Mouse (Mus musculus) erythroblast, adult 5-6 weeks (primary cell): ENCODE data around the gene Pigl. TPM values are rescaled to one million over a fixed set of nuclear protein-coding genes. Genes with fewer than 3 reads are reported as not detected.
A peak's percentile ranks its signal among the peaks of the same experiment; 100 is the strongest.
"Not testable (repeated sequence)": the region's sequence is repeated elsewhere in the genome, so short reads cannot be mapped to it uniquely, and the experiment has no call there.

Source experiments
- ATAC-seq: replicated peaks from 2 replicates; pipeline ENCODE4 v1.8.0; 2016; ENCODE audit warnings: moderate number of reproducible peaks, mild to moderate bottlenecking, moderate TSS enrichment, inconsistent platforms; ENCODE audit not compliant: poor library complexity, low FRiP score, severe bottlenecking
- total RNA-seq, 2 experiments: library from RNA; stranded (forward) in 1 of 2; stranded (reverse) in 1 of 2; fragments of 150-400 nt in 1 of 2; fragments of 200-764, 138-1000 nt in 1 of 2; gene quantifications; 2 replicates each; pipeline versions ENCODE4 v1.2.3 to v1.2.4; 2015 to 2017; ENCODE audit warnings: low replicate concordance in 2 of 2

Gene Pigl
- total RNA-seq (2015; ENCODE audit: low replicate concordance): 0.38 and 2.5 TPM in 2 replicates
- 1.1 TPM in 2 replicates for total RNA-seq (2017; ENCODE audit: low replicate concordance)

GRCm38 (mm10) chr11:62458276-62458724, at the start of gene Pigl, which contains the start of gene Ncor1:
Gene Pigl (plus strand): TSS chr11:62458460.
Gene Ncor1 (minus strand): TSS chr11:62458541.
- peak; percentile 64 for ATAC-seq

DNA sequence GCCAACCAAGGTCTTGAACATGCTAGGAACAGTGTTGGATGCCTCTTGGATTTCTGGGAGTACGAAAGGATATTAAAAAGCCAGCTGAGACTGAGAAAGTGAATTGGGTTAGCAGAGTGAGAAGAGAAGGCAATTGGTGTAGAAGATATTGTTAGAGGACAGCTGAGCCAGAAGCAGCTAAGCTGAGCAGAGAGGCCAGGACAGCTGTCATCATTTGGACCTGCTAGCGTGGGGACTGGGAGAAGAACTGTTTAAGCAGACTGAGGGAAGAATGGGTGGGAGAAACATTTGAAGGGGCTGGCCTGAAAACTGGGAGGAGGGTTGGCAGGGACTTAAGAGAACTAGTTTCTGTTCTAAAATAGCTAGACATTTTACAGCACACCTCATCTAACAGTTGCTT, 49.4 kb upstream of the Pigl start:
- ATAC-seq: no peak

- no peak for ATAC-seq
Observed at GRCm38 (mm10) chr11:62409611-62410010, 48.6 kb upstream of the Pigl start.

DNA sequence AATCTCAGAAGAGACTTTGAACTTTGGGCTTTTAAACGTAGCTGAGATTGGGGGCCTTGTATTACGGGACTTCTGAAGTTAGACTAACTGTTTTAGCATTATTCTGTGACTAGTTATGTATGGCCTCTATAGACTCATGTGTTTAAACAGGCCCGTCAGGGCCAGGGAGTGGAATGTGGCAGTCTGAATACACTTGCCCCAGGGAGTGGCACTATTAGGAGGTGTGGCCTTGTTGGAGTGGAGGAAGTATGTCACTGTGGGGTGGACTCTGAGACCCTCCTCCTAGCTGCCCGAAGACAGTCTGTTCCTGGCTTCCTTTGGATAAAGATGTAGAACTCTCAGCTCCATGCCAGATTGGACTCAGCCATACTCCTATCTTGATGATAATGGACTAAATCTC, 43.2 kb upstream of the Pigl start:
- ATAC-seq: no peak

GRCm38 (mm10) chr11:62424525-62424924, 33.7 kb upstream of the Pigl start:
- no peak for ATAC-seq

DNA sequence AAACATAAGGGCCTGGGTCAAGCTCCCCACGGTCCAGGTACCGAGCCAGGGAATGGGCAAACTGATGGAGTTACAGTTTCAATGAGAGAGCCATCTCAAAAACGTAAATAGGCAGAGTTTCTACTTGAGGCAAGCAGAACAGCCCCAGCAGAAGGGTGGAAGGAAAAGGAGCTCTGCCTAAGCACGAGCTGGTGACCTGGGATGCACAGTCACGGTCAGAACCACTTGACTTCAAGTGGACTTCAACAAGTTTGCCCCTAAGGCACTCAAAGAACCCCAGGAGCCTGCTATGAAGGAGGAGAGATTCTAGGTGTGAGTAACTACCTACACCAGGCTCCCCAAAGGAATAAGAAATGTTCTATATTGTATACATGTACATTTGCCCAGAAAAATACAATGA, 32.0 kb upstream of the Pigl start:
- no peak for ATAC-seq

- ATAC-seq: peak; percentile 79
Observed at GRCm38 (mm10) chr11:62427105-62427504, 31.2 kb upstream of the Pigl start.

DNA sequence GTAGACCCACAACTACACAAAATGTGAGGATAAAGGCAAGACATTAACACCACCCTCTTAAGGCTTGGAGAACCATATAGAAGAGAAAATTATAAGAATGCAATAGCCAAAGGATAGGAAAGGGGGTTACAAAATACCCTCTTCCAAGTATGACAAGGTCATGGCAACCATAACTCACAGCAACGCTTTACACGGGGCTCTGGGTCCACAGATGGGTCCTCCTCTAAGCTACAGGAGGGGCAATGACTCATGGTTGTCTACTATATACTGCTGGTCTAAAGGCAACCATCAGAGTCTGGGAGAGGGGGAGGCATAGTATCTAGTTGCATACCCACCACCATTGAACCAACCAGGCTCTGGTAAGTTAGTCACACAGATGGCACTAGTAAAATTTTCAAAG, 26.0 kb upstream of the Pigl start:
- ATAC-seq: no peak

- ATAC-seq: no peak
Observed at GRCm38 (mm10) chr11:62440670-62441315, 17.5 kb upstream of the Pigl start.

DNA sequence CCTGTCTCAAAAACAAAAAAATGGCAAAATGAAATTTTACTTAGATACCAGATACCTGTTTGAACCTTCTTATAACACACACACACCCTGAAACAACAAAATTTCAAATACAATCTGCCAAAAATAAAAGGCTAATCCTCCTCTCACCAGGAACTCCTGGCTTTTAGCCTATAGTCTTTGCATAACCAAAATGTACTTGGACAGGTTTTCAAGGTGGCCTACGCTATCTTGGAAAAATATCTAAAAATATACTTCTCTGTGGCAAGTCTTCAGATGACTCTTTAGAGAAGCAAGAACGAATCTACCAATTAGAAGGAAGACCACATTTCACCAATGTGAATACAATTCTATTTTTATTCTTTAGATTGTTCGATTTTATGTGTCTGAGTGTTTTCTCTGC, 12.5 kb upstream of the Pigl start:
- ATAC-seq: no peak

GRCm38 (mm10) chr11:62448971-62449370, 9.3 kb upstream of the Pigl start:
- no peak for ATAC-seq

DNA sequence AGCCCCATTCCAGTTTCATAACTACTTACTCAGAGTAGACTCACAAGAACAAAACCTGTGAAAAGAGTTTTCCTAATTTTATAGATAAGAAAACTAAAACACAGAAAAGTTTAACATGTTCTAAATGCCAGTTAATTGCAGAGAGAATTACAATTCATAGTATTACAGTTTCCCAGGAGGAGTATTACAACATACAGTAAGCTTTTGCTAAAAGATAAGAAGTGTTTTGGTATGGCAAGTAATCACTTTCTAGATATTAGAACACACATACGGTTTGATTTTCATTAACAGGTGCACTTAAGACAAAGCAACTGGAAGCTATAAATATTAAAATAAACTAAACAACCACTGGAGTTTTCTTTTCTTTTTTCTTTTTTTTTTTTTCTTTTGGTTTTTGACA, 3.1 kb upstream of the Pigl start:
- ATAC-seq: no peak

GRCm38 (mm10) chr11:62456021-62456482, 2.2 kb upstream of the Pigl start:
- no peak for ATAC-seq

- ATAC-seq: peak; percentile 49
Observed at GRCm38 (mm10) chr11:62456483-62457172, 1.6 kb upstream of the Pigl start.

- peak; percentile 89 for ATAC-seq
Observed at GRCm38 (mm10) chr11:62457241-62457890, 894 bp upstream of the Pigl start.

GRCm38 (mm10) chr11:62457891-62458270, 379 bp upstream of the Pigl start:
- ATAC-seq: no peak

DNA sequence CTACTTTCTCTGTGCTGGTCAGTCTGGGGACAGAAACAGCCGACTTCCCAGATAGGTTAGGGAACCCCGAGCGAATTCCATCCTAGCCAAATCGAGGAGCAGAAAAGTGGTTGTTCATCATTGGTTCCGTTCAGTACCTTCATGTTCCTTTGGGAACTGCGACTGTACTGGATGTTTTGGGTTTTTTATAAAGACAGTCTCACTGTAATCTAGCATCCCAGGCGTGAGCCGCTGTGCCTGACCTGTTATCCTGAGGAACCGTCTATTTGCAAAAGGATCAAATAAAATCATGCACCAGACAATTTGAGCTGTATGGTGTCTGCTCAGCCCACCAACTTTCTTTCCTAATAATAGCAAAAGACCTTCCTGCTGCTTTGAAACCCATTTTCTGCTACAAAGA, 520 bp downstream of the Pigl start:
- ATAC-seq: peak; percentile 17; the same call in 1 of the 2 replicates

DNA sequence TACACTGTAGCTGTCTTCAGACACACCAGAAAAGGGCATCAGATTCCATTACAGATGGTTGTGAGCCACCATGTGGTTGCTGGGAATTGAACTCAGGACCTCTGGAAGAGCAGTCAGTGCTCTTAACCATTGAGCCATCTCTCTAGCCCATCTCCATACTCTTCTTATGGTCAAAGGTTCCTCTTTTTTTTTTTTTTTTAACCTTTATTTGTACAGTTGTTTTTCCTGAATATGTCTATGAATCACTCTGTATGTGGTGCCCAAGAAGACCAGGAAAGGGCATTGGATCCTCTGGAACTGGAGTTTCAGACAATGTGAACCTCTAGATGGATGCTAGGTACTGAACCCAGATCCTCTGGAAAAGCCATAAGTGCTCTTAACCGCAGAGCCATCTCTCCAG, 4.3 kb downstream of the Pigl start:
- ATAC-seq: not testable (repeated sequence)

- ATAC-seq: no peak
Observed at GRCm38 (mm10) chr11:62463225-62463915, 5.1 kb downstream of the Pigl start.

DNA sequence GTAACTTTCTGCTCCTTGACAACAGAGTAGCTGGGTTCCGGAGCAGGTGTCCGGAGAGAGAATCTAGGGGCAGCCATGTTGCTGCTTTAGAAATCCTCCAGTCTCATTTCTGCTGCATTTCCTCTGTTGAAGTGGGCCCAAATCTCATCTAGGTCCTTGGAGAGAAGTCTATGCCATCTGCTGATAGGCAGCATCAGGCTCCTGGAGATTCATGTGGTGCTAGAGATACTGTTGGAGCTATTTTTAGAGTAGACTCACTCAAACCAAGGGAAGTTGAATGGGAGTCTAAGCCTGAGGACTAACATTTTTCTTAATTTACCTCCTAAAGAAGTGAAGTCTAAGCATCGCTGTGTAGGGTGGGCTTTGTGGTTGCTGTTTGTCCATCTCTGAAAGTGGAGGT, 6.4 kb downstream of the Pigl start:
- ATAC-seq: peak; percentile 87
